Mouse (Mus musculus) NIH3T3 (cell line): Measurements from ENCODE around the gene Alg9.

Experiments used
- DNase-seq: peaks from one replicate; pipeline ENCODE4 v3.0.0-alpha.2; 2012; ENCODE audit warnings: low read depth

The Alg9 gene

GRCm38 (mm10) chr9:50774991-50775612 is at the start of gene Alg9, which contains the start of gene 1110032A03Rik:
Gene Alg9 (plus strand): TSS chr9:50775019.
Gene 1110032A03Rik (minus strand): TSS chr9:50775520.
- peak; percentile 92 for DNase-seq

- peak; percentile 13 for DNase-seq
These were observed 48.8 kb upstream of the Alg9 start for GRCm38 (mm10) chr9:50725921-50726590.

- peak; percentile 74 for DNase-seq
These were observed 47.5 kb upstream of the Alg9 start for GRCm38 (mm10) chr9:50727171-50727924.

GRCm38 (mm10) chr9:50727925-50728651 is 46.7 kb upstream of the Alg9 start:
- DNase-seq: peak; percentile 87

- DNase-seq: no peak
These were observed 45.2 kb upstream of the Alg9 start for GRCm38 (mm10) chr9:50729600-50729999.

- DNase-seq: no peak
These were observed 42.3 kb upstream of the Alg9 start for GRCm38 (mm10) chr9:50732560-50732959.

- peak; percentile 85 for DNase-seq
These were observed 39.8 kb upstream of the Alg9 start for GRCm38 (mm10) chr9:50734989-50735388.

GRCm38 (mm10) chr9:50738914-50739870 is 35.6 kb upstream of the Alg9 start, which contains the start of gene Dixdc1:
Gene Dixdc1 (minus strand): TSS chr9:50739517.
- no peak for DNase-seq

GRCm38 (mm10) chr9:50740867-50741784 is 33.7 kb upstream of the Alg9 start:
- no peak for DNase-seq

- peak; percentile 57 for DNase-seq
These were observed 32.6 kb upstream of the Alg9 start for GRCm38 (mm10) chr9:50742261-50742660.

- no peak for DNase-seq
These were observed 32.1 kb upstream of the Alg9 start for GRCm38 (mm10) chr9:50742744-50743143.

GRCm38 (mm10) chr9:50745806-50746205 is 29.0 kb upstream of the Alg9 start:
- no peak for DNase-seq

- no peak for DNase-seq
These were observed 28.6 kb upstream of the Alg9 start, which contains the start of gene 2310030G06Rik for GRCm38 (mm10) chr9:50746214-50746677. Gene 2310030G06Rik (minus strand): TSS chr9:50746536.

GRCm38 (mm10) chr9:50750706-50751105 is 24.1 kb upstream of the Alg9 start:
- no peak for DNase-seq

GRCm38 (mm10) chr9:50751323-50751722 is 23.5 kb upstream of the Alg9 start, which contains the start of gene Cryab:
Gene Cryab (plus strand): TSS chr9:50751325.
- DNase-seq: no peak

- peak; percentile 49 for DNase-seq
These were observed 22.7 kb upstream of the Alg9 start, which contains the start of gene Hspb2 for GRCm38 (mm10) chr9:50752054-50752602. Gene Hspb2 (minus strand): TSS chr9:50752354.

GRCm38 (mm10) chr9:50752784-50753615 is 21.8 kb upstream of the Alg9 start:
- peak; percentile 87 for DNase-seq

GRCm38 (mm10) chr9:50753947-50754346 is 20.9 kb upstream of the Alg9 start:
- no peak for DNase-seq
